Mouse (Mus musculus) retina, embryonic 14.5 days (tissue): ENCODE data around the gene Actl11.

ENCODE experiments used
- DNase-seq: peaks from one replicate; pipeline ENCODE4 v3.0.0-alpha.2; 2015; ENCODE audit warnings: low spot score

Actl11 gene

DNA sequence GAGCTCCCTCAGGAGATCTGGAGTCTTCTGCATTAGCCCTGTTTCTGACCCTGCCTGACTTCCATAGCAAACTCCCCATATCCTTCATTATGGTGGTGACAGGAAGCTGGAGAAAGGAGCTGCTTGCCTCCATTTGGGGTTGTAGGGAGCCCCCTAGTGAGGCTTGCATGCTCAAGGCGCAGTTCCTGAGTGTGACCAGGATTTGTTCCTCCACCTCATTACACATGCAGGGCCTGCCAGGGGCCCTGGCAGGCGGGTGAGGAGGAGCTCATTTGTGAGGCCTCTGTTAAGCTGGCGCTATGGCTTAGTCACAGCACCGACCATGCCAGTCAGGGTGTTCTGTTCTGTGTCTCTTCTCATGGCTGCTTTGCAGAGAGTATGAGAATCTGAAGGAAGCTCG lies 33.6 kb downstream of the Actl11 start:
- no peak for DNase-seq

- no peak for DNase-seq
Measured at GRCm38 (mm10) chr9:107962916-107963315, 34.6 kb downstream of the Actl11 start.

DNA sequence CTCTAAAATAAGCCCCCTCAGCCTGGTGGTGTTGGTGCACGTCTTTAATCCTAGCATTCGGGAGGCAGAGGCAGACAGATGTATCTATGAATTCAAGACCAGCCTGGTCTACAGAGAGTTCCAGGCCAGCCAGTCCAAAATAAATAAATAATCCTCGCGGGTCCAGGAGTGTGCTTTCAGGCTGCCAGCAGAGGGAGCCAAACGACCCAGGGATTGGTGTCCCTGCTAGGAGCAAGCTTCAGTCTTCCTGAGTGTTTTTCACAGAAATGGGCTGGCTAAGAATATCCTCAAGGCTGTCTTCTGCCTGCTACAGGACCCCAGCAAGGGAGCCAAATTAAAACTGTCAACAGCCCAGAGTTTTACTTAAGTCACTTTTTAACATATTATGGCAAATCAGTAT lies 35.4 kb downstream of the Actl11 start:
- peak; percentile 93 for DNase-seq

- DNase-seq = no peak
Measured at GRCm38 (mm10) chr9:107964681-107965080, 36.4 kb downstream of the Actl11 start.

DNA sequence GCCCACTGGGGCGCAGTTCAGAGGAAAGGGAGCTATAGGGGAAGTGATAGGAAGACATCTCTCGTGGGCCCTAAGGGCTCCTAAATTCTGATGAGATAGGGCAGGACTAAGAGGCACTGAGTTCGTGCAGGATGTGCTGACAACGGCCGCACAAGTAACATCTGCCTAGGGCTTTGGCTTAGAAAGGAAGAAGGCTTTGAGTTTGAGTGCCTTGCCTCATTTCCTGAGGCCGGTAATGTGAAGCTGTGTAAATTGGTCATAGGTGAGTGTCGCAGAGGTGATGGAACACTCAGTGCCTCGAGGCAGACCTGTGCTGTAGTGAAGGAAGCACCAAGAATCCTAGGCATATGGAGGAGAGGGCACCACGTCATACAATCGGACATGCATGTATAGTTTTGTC lies 38.4 kb downstream of the Actl11 start:
- no peak for DNase-seq

- no peak for DNase-seq
Measured at GRCm38 (mm10) chr9:107967437-107967836, 39.2 kb downstream of the Actl11 start.

GRCm38 (mm10) chr9:107968531-107968930 lies 40.3 kb downstream of the Actl11 start:
- DNase-seq = no peak

DNA sequence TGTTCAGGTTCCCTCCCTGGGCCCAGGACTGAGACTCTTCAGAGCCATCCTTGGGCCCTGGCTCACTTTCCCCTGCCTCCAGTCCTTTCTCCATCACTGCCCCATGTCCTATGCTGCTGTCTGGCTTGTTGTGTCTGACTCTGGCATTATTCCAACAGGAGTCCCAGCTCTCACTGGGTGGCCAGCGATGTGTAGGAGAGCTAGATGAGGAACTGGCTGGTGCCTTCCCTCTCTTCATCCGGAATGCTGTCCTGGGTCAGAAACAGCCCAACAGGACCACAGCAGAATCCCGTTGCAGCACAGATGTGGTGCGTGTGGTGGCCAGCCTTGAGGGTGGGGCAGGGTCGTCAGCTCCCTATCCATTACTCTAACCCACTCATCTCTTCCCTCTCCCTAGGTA lies 42.0 kb downstream of the Actl11 start:
- DNase-seq = no peak

- DNase-seq = no peak
Measured at GRCm38 (mm10) chr9:107971690-107972541, 43.6 kb downstream of the Actl11 start.

DNA sequence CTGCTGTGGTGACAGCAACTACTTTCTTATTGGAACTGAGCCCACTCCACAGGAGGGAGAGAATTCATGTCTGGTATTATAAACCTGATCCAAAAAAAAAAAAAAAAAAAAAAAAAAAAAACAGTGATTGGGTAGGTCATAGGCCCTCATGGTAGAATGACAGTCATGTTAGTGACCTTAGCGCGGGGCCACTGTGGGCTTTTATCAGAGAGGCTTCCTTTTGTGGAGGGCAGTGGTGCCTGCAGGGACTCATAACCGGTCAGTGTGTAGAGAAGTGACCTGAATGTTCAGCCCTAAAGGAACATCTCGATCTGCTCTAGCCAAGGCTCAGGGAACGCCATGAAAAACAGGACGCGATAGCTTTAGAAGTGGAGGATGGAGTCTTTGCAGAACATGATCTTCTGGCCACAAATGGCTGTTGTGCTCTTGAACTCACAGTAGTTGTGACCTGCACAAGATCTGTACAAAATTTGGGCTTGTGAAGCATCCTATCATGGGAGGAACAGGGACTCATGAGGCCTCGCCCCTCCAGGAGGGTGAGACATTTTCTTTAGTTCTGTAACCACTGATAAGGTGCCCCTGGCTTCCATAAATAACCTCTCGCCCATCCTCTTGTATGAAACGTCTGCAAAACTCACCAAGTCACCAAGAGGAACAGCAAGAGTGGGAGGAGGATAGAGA lies 46.4 kb downstream of the Actl11 start:
- DNase-seq = no peak

DNA sequence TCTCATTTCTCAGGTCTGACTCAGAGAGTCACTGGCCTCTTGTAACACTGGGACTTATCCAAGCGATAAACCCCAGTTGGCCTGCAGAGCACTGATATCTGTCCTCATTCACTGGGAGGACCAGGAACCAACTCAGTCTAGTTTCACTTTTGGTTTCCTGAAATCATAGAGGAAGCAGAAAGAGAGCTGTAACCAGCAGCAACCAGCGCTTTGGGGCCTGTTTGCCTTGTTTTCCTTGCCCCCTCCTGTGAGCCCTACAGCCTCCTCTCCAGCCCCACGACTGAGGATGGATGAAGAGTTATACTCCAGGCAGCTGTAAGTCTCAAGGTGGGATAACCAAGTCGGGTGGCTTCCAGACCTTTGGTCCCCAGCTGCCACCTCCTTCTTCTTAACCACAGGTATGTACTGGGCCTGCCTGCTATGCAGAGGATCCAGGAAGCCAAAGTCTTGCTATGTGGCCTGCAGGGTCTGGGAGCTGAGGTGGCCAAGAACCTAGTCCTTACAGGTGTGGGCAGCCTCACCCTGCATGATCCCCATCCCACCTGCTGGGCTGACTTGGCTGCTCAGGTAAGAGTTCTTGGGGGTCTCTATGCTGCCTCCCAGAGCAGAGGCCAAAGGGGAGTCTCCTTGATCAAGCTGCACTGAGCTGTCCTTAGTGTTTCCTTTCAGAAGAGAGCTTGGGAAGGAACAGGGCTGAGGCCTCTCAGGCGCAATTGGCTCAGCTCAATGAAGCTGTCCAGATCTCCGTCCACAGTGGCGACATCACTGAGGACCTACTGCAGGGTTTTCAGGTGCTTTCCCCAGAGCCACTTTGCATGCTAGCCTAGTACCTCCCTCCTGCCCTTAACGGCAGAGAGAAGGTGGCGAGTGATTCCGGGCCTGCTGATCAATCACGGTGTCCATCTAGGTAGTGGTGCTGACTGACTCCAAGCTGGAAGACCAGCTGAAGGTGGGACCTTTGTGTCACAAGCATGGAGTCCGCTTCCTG lies 47.4 kb downstream of the Actl11 start, which contains the start of gene Uba7:
Gene Uba7 (plus strand): TSS at position 107 of the 988 bp plus-strand sequence.
- no peak for DNase-seq

DNA sequence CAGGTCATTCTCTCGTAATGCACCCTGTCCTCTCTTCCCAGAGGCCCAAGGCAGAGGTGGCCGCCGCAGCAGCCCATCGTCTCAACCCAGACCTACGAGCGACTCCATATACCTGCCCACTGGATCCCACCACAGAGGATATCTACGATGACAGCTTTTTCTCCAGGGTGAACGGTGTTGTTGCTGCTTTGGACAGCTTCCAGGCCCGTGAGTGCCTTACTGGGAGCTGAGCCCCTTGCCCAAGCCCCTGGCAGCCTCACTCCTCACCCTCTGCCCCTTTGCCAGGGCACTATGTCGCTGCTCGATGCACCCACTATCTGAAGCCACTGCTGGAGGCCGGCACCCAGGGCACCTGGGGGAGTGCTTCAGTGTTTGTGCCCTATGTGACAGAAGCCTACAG lies 50.5 kb downstream of the Actl11 start:
- no peak for DNase-seq
